Mouse (Mus musculus) layer of hippocampus, adult 8-10 months (tissue): ENCODE measurements around the gene Wdr18. TPM values are rescaled to one million over a fixed set of nuclear protein-coding genes. Genes with fewer than 3 reads are reported as not detected.

Experiments used
- DNase-seq, 2 experiments: peaks; one replicate each; pipeline ENCODE4 v3.0.0; 2022; ENCODE audit warnings: low spot score in 2 of 2
- total RNA-seq, 4 experiments: library from RNA; stranded (reverse); gene quantifications; 2 replicates each; pipeline ENCODE4 v1.2.4; 2022

Wdr18 gene
- total RNA-seq, 4 experiments from 2014 or later = 42.9 to 50.8 (median 48.6) TPM

DNA sequence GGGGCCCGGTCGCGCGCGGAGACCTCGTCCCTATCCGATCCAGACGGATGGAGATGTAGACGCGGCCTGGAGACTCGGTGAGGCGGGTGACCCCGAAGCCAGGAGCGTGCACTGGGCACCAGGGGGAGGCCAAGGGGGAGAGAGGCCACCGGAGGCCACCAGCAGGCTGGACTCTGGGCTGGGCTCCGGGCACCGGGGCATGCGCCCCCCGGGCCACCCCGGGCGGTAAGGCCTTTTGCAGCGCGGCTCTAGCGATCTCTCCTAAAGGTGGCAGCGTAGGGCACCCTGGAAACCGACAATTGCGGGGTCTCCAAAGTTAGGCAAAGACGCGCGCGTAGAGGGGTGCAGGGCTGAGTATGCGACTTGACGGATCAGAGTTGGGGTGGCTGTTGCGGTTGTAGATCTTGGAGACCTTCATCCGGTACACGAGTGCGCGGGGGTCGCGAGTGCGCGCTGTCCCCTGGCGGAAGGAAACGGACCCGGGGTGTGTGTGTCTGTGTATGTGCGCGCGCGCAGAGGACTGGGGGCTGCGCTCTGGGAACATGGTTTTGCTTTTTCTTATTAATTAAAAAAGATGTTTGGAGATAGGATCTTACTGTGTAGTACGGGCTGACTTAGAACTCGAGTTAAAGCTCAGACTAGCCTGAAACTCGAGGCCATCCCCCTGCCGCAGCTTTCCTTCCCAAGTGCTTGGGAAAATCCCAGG is 32.5 kb upstream of the Wdr18 start:
- no peak for DNase-seq

DNA sequence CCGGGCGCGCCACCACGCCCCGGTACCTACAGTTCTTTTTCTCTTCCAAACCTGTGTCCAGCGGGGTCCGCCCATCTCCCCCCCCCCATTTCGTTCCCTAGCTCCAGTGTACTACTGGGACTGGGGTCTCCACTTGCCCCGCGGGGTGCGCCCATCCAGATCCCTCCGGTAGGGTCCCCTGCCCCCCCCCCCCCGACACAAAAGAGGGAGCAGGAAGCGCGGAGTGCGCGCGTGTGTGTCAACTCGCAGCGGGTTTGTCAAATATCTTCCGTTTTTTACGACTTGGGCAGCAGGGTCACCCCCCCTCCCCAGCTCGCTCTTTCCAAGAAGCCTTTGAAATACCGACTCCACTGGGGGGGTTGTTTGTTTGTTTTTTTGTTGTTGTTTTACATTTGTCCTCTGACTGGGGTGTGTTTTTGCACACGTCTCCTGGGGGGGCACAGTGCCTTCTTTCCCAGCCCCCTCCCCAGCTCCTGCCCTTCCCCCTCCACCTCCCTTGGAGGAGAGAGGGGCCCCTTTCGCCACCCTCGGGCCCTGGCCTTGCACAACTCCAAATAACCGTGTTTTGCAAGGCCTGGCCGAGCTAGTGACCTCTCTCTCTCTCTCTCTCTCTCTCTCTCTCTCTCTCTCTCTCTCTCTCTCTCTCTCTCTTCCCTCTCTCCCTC is 31.8 kb upstream of the Wdr18 start:
- DNase-seq = no peak

DNA sequence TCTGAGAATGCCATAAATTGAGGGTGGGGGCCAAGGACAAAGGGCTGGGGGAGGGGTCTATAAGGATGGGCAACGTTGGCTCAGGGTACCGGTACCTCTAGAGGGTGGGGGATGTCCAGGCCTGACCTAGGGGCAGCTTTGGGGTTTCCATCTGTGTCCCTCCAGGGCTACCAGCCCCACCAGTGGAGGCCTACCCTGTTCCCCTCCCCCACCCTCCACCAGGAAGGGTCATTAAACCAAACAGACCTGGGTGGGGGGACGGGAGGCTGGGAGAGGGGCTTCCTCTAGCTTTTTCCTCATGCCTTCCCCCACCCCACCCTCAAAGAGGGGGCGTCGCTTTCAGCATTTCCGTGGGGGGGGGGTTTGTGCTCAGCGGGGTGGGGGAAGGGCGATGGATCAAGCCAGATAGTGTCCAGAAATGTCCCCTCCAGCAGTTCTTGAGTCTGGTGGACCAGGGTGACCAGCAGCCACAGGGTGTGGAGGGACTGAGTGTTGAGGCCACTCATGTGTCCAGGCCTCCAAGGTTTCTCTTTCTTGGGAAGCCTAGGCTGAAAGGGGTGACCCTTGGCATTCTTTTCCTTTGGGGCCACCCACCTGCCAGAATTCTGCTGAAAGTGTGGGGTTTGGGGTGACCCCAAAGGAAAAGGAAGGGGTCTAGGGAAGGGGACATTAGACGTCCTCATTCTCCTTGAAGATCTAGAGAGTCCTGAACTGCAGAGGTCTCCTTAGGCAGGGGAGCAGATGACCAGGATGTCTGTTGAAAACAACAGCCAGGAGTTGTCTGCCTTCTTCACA is 30.8 kb upstream of the Wdr18 start:
- DNase-seq = no peak

DNA sequence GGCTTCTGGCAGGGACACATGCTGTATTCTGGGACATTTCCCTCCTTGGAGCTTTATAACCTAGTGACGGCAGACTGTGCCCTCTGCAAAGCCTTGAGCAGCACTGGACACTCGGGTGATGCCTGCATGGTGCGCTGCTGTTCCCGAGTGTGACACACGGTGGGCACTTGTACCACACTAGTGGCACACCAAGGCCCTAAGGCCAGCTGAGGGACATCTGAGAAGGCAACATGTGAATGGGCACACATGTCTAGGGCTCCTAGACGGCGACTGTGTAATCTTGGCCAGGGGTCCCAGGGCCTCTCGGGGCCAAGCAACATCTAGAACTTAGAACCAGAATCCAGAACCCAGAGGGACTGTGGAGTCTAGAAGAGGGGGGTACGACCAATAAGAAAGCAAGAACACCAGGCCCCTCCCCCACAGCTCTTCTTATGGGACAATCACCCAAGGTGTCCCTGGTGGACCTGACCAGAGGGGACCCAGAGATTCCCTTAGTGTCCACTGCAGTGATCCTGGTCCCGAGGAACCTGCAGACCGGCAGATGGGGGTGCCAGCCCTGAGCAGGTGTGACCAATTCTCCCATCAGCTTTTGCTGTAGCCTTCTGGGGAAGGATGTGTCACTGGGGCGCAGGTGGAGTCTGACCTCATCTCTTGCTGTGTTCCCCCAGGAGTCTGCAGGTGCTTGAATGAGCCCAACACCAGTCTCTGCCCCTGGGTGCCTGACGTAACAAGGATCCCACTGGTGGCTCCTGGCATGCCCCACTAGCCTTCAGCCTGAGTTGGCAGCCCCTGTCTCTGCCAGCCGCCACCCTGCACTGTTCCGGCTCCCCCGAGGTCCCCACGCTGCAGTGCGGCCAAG is 29.8 kb upstream of the Wdr18 start:
- DNase-seq = no peak

DNA sequence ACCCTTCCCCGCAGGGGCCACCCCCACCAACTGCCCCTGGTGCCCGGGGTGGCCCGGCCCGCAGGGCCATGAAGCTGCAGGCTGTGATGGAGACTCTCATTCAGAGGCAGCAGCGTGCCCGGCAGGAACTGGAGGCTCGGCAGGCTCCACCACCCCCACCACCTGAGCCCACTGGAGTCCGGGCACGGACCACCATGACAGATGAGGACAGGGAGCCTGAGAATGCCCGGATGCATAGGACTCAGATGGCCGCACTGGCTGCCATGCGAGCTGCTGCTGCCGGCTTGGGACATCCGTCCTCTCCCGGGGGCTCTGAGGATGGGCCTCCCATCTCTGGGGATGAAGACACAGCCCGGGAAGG is 29.1 kb upstream of the Wdr18 start:
- DNase-seq = no peak

DNA sequence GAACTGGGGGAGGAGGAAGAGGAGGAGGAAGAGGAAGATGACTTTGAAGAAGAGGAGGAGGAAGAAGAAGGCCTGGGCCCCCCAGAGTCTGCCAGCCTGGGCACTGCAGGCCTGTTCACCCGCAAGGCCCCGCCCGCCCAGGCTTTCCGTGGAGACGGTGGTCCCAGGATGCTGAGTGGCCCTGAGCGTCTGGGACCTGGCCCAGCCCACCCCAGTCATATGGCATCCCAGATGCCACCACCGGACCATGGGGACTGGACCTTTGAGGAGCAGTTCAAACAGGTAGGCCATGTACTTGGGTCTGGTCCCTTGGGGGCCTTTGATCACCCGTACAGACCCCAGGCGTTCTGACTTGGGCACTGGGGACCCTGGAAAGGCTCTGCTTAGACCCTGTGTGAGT is 28.2 kb upstream of the Wdr18 start:
- no peak for DNase-seq

DNA sequence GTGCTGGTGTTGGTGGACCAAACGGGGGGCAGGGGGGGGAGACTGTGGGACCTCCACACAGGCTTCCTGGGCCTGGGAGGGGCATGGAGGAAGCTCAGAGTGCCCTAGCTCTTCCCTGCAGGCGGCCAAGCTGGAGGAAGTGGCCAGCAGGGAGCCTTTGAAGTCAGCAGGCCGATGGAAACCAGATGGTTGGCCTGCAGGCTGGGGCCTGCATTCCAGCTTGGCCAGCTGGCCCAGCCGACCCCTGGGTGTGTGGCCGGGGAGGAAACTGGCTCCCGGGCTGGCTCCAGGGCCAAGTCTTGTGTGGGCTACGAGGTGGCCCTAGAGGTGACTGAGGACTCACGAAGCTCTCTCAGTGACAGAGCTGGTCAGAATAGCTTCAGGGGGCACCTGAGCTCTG is 27.2 kb upstream of the Wdr18 start:
- DNase-seq = no peak

DNA sequence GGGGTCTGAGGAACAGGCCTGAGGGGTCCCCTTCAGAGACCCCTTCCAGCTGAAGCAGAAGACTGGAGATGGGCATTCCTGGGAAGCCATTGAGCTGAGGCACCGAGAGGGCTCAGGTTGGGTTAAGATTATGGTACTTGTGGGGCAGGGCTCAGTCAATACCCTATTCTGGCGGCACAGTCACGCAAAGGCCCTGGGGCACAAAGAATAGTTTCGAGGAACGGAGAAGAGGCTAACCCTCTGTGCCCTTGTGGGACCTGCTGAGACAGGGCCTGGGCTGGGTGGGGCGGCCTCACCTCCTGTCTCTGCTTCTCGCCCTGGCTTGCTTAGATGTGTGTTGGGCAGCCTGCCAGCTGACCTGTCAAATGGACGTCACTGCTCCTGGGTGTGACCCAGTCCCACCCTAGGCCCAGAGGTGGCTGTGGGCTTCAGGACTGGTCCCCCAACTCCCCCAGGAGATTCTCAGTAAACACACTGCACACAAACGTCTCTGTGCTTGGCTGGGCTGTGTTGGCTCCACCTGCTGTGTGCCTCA is 26.7 kb upstream of the Wdr18 start:
- no peak for DNase-seq

DNA sequence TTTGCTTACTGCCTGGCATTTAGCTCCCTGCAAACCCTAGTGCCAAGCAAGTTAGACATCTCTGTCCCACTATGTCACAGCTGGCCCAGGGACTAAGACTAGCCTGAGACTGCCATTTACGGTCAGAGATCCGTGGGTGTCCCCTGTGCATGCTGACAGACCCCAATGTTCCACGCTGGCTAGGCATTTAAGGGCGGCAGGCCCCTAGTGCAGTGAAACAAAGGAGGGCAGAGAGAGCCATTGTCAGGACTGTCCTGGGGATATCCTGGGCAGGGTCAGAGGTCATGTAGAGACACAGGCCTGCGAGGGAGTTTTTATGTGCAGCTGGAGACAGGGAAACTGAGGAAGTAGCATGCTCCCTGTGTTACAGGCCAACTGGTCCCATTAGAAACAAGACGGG is 26.1 kb upstream of the Wdr18 start:
- no peak for DNase-seq

DNA sequence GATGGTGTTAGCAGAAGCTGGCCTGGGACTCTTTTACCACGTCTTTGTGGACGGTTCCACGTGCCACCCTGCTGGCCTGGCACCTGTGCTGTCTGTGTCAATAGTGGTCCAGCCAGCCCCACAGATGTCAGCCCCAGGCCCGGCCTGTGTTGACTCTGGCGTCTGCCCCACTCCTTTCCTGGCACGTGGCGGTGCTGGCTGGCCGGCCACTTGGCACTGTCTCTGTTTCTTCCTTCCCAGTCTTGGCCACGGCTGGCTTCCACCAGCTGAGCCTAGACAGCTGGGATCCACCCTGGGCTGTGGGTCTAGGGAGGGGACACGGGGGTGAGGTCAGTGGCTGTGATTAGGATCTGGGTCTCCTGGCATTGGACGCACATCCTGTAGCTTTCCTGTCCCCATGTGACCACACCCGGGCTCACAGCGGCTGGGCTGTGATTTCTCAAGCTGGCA is 25.7 kb upstream of the Wdr18 start:
- peak; percentile 65 to 66 for DNase-seq

DNA sequence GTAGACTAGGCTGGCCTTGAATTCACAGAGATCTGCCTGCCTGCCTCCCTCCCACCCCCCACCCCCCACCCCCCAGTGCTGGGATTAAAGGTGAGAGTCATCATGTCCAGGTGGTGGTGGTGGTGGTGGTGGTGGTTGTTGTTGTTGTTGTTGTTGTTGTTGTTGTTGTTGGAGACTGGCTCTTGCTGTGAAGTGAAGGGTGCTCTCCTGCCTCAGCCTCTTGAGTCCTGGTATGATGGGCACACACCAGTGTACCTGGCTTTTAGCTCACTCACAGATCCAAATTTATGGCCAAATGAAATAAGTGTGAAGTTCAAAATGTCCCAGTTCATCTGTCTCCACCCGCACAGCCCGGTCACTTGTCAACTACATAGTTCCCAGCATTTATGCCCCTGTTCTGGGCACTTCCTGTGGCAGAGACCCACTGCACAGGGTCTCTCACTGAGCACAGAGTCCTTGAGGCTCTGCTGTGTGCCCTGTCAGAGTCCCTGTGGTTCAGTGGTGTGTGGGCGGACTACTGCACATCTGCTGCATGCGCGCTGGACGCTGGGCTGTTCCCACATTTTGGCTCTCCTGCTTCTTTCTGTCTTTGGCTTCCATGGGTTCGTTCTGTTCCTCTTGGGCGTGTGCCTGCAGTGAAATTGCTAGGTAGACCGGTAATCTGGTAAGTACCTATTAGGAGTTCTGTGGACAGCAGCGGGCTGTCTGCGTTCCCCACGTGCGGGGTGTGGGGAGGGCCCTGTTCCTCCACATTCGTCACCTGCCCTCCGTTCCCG is 25.0 kb upstream of the Wdr18 start:
- no peak for DNase-seq

DNA sequence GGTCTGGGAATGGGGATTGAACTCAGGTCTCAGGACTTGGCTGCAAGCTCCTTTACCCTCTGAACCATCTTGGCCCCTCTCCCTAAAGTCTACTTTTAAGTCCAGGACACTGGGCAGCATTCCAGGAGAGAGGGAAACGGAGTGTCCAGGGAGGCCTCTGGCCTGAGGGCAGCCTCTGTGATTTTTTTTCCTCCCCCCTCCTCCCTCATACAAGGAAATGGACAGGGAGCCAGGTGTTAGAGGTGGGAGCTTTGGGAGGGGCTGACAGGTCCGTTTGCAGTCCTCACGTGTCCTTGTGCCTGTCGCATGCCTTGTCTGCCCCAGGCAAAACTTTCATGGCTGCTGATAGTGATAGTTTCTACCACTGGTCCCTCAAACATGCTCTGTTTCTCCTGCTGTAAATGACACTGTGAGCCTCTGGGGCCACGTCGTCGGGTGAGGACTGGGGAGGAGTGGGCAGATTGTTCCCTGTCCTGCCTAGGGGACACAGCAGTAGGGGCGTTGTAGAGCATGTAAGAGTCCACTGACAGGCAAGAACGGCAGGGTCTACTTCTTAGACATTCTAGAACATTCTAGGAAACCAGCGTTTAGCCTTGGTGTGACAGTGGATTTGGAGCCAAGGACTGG is 23.6 kb upstream of the Wdr18 start:
- no peak for DNase-seq

DNA sequence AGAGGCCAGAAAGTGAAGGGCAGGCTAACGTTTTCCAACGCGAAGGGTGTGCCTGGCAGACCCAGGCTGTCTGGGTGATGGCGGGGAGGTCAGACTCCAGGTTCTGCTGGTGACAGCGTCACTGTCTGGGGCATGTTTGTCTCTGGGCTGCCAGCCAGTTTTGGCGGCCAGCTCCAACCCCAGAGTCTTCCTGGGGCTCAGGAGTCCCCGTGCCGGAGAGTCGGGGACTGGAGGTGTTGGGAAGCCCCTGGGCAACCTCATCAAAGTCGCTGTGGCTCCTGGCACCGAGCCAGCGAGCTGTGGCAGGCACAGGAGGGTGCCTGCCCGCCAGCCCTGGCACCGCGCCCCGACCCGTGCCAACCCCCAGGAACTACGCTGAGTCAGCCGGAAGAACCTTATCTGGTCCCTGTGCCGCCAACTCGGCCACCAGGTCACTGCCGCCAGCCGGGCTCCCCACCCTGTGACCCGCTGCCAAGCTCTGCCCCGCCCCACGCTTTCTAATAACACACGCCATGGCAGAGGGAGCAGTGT is 23.0 kb upstream of the Wdr18 start:
- DNase-seq = no peak

DNA sequence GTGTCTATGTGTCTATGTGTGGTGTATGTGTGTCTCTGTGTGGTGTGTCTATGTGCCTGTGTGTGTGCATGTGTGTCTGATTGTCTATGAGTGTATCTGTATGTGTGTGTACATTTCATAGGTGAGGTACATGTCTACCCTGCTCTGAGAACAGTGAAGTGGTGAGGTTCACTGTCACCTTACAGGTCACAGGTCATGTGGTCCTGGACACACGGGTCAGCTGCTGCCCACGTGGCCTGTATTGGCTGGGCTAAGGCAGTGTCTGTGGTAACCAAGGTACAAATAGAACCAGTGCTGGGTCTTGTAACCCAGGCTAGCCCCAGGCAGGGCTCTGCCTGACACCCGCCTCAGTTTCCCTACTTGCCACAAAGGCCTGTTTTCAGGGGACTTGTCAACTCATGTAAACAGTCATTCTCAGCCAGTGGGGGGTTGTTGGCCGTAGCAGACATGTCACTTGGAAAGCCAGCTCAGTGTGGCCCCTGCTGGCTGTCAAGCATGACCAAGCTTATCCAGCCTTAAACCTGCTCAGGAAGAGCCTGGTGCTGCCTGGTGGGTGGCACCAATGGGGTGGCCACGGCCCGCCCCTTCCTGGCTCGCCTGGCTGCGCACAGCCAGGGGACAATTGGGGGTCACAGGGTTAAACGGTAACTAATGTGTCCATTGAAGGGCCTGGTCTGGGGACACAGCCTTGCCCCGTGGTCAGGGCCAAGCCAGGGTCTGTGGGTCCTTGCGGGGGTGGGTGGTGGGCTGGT is 22.0 kb upstream of the Wdr18 start:
- no peak for DNase-seq

DNA sequence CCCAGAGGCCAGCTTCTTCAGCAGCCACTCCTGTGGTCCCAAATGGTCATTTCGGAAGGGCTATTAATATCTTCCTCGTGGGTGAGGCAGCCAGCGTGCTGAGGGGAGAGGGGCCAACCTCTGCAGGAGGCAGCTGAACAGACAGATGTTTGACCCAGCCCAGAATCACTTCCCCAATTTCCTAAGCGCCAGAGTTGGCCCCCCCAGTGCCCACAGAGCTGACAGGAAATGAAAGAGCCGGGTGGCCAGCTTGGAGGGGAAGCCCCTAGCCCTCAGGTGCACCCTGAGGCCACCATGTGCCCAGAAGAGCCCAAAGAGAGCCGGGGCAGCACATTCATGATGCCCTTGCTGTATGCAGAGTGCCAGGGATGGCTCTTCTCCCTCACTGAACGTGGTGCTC is 19.2 kb upstream of the Wdr18 start:
- DNase-seq = no peak

DNA sequence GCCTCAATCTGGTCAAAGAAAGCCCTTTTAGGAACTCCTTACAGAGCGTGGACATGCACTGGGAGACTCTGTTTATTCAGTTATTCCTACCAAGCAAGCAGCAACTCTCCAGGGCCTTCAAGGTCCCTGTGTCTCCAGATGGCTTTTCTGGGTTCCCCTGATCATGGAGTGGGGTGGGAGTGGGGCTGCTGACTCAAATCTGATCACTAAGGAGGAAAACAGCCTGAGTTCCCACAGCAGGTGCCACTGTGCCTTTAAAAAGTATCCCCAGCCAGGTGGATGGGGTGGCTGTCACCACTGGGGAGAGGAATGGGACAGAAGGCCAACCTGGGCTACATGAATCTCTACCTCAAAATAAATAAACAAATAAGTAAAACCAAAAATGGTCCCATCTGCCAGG is 17.0 kb upstream of the Wdr18 start:
- no peak for DNase-seq

DNA sequence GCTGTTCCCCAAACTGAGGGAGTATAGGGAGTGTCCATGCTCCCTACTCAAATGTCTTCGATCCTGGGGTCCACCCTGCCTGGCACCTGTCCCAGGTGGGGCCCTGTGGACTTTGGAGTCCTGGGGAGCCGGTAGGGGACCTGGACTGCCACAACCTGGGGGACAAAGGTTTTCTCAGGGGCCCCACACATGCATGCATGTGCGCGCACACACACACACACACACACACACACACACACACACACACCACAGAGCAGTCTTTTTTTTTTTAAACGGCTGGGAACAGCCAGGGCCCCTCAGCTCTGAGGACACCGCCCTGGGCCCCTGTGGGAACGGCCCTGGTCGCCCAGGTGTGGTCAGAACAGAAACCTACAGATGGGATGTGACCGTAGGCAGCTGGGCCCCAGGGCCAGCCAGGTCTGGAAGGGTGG is 16.5 kb upstream of the Wdr18 start:
- DNase-seq = no peak

DNA sequence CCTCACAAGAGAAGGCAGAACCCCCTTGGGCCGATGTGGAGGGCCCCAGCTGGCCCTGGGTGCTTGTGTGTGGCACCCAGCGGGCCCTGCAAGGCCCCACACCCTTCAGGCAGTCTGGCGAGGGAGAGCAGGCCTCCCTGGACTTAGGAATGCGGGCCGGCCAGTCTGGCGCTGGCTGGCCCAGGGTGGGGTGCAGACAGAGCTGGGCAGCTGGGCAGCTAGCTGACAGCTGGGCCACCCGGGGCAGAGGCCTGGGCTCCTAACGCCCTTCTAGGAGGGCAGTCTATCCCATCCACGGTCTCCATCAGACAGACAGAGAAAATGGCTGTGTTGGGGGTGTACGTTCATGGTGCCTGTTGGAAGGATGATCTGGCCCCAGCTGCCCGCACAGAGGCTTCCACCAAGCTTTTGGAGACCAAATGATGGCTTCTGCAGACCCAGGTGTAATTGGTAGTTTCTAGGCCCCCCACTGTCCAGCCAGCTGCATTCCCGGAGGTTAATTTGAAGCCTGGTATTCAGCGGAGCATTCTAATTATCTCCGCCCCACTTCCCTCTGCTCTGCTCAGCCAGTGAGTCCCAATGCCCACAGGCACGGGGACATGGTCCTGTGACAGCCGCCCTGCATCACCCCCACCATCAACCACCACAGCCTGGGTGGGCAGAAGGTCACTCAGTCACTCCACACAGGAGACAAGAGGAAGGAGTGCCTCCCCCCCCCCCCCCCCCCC is 14.3 kb upstream of the Wdr18 start:
- DNase-seq = no peak
